Mouse (Mus musculus) lung, adult 2 months (tissue): Measurements from ENCODE around the gene Fam227a.

Source experiments
- CTCF ChIP-seq: fragments of 200-500 bp; IDR thresholded peaks from 2 replicates; pipeline ENCODE4 v1.5.1; 2011; ENCODE audit warnings: mild to moderate bottlenecking, low read length, control low read depth; ENCODE audit not compliant: insufficient read depth
- POLR2A ChIP-seq: fragments of 200-500 bp; IDR thresholded peaks from 2 replicates; pipeline ENCODE4 v1.6.1; 2011; ENCODE audit warnings: low read depth, mild to moderate bottlenecking, control low read depth, low read length, borderline replicate concordance; ENCODE audit errors: extremely low read depth

DNA sequence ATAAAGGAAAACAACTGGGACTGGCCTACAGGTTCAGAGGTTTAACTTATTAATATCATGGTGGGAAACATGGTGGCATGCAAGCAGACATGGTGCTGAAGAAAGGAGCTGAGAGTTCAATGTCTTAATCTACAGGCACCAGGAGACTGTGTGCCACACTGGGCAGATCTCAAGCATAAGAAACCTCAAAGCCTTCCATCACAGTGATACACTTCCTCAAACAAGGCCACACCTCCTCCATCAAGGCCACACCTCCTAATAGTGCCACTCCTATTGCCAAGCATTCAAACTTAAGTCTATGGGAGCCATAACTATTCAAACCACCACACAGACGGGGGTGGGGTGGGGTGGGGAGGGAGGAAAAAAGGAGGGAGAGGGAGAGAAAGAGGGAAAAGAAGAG is 77.2 kb downstream of the Fam227a start:
- TF ChIP-seq CTCF (no peak), POLR2A (no peak)
